Mouse (Mus musculus) cortical plate, adult 2 months (tissue): ENCODE data around the gene Hivep3.

ENCODE experiments used
- CTCF ChIP-seq: fragments of 200-500 bp; IDR thresholded peaks from 2 replicates; pipeline ENCODE4 v1.5.1; 2011; ENCODE audit warnings: mild to moderate bottlenecking, control low read depth, low read length; ENCODE audit not compliant: insufficient read depth; ENCODE audit errors: extremely low read depth
- POLR2A ChIP-seq: fragments of 200-500 bp; IDR thresholded peaks from 2 replicates; pipeline ENCODE4 v1.6.1; 2011; ENCODE audit warnings: mild to moderate bottlenecking, low read length, control low read depth; ENCODE audit not compliant: insufficient read depth; ENCODE audit errors: extremely low read depth

DNA sequence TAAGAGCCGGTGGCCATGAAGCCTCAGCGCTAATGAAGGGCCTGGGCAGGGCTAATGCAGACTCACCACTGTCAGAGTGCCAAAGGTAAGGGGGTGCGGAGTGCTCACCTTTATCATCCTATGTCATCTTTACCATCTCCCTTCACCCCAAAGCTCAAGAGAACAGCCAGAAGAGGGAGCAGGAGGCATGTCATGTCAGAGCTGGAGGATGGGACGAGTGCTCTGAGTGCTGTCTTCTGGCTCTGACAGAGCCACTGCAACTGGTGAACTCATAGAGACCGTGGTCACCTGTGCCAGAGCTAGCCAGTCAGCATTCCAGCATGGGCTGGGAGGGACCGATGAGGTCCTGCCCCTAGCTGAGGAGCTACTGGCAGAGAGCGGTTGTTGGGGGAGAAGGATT lies 27.2 kb downstream of the Hivep3 start:
- TF ChIP-seq POLR2A: no peak
- TF ChIP-seq CTCF: no peak
